Mouse (Mus musculus) intestine, embryonic 15.5 days (tissue): Measurements from ENCODE around the gene Sumo2. TPM values are rescaled to one million over a fixed set of nuclear protein-coding genes. Genes with fewer than 3 reads are reported as not detected.
"Not testable (repeated sequence)": the region's sequence is repeated elsewhere in the genome, so short reads cannot be mapped to it uniquely, and the experiment has no call there.

Experiments used
- ATAC-seq: fragments of 200-750 bp; cut with Nextera tagmentation; 2 replicates; pipeline ENCODE4 v1.8.0; 2017; ENCODE audit warnings: moderate TSS enrichment, moderate library complexity
- H3K27ac ChIP-seq: fragments of 300-500 bp; sonication (generic); 2 replicates; pipeline ENCODE4 v1.5.1; 2015; ENCODE audit warnings: mild to moderate bottlenecking, inconsistent platforms
- H3K27me3 ChIP-seq: fragments of 300-500 bp; sonication (generic); replicated peaks from 2 replicates; pipeline ENCODE4 v1.6.1; 2015; ENCODE audit warnings: inconsistent platforms
- H3K36me3 ChIP-seq: fragments of 300-500 bp; sonication (generic); 2 replicates; pipeline ENCODE4 v1.6.1; 2015; ENCODE audit warnings: inconsistent platforms
- H3K4me1 ChIP-seq: fragments of 300-500 bp; sonication (generic); replicated peaks from 2 replicates; pipeline ENCODE4 v1.6.1; 2015; ENCODE audit warnings: inconsistent platforms
- H3K4me2 ChIP-seq: fragments of 300-500 bp; sonication (generic); replicated peaks from 2 replicates; pipeline ENCODE4 v1.6.1; 2015; ENCODE audit warnings: mild to moderate bottlenecking, inconsistent platforms
- H3K4me3 ChIP-seq: fragments of 300-500 bp; sonication (generic); replicated peaks from 2 replicates; pipeline ENCODE4 v1.5.1; 2015; ENCODE audit warnings: inconsistent platforms
- H3K9ac ChIP-seq: fragments of 300-500 bp; sonication (generic); 2 replicates; pipeline ENCODE4 v1.6.1; 2015; ENCODE audit warnings: inconsistent platforms
- H3K9me3 ChIP-seq: fragments of 300-500 bp; sonication (generic); 2 replicates; pipeline ENCODE4 v1.6.1; 2016; ENCODE audit warnings: inconsistent platforms
- WGBS: fragments of 180-500 bp; shearing (Covaris S2); methylation state at CpG from one replicate; pipeline ENCODE4 v1.1.7; 2015; 5-methylcytosine and 5-hydroxymethylcytosine counted together
- polyA plus RNA-seq: library from polyadenylated mRNA; unstranded; fragments of >200 nt; fragmentation: Nextera tagmentation; extraction: Ambion mirVana; gene quantifications from 2 replicates; pipeline ENCODE4 v1.2.1, GENCODE M21; 2015

The Sumo2 gene
- polyA plus RNA-seq, 1 experiment from 2014 or later = 860 TPM

DNA sequence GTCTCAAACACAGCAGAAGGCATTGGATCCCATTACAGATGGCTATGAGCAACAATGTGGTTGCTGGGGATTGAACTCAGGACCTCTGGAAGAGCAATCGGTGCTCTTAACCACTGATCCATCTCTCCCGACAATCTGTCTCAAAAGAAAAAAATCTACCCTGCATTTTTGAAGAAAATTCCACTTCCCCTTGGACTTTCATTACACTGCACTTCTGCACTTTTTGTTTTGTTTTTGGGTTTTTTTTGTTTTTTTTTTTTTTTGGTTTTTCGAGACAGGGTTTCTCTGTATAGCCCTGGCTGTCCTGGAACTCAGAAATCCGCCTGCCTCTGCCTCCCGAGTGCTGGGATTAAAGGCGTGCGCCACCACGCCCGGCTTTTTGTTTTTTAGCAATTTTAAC lies 39.5 kb downstream of the Sumo2 start:
- H3K4me3 ChIP-seq, H3K9ac ChIP-seq, H3K4me2 ChIP-seq, H3K9me3 ChIP-seq, ATAC-seq, H3K27me3 ChIP-seq, H3K4me1 ChIP-seq, H3K27ac ChIP-seq: not testable (repeated sequence)
- 89% methylated on average over 9 of the region's 9 CpGs for WGBS
- H3K36me3 ChIP-seq = peaks cover 15% of the 10 kb centered on the region

DNA sequence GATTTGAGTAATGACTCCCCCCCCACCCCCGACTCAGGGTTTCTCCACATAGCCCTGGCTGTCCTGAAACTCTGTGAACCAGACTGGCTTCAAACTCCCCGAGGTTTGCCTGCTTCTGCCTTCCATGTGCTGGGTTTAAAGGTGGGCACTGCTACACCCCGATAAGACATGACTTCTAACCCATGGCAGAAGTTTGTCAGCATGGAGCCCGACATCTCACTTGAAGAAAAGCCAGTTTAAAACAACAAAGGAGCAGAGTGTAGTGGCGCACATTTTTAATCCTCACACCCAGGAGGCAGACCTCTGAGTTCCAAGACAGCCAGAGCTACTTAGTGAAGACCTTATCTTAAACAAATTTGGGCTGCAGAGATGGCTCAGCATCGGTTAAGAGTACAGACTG lies 43.7 kb downstream of the Sumo2 start:
- H3K4me1 ChIP-seq = peaks cover 14% of the 10 kb centered on the region
- no peak overlapping the region; the same call in 1 of the 2 replicates for H3K27ac ChIP-seq
- WGBS = 38% methylated on average over 6 of the region's 6 CpGs
- ATAC-seq = no peak
- H3K36me3 ChIP-seq = peaks cover 3% of the 10 kb centered on the region; the same call in 1 of the 2 replicates
- H3K9me3 ChIP-seq = no peaks in the 10 kb centered on the region
- no peaks in the 10 kb centered on the region for H3K27me3 ChIP-seq
- peak overlapping the region; percentile 72 for H3K4me3 ChIP-seq
- peak overlapping the region; percentile 88 for H3K4me2 ChIP-seq
- H3K9ac ChIP-seq = peak overlapping the region; percentile 76

DNA sequence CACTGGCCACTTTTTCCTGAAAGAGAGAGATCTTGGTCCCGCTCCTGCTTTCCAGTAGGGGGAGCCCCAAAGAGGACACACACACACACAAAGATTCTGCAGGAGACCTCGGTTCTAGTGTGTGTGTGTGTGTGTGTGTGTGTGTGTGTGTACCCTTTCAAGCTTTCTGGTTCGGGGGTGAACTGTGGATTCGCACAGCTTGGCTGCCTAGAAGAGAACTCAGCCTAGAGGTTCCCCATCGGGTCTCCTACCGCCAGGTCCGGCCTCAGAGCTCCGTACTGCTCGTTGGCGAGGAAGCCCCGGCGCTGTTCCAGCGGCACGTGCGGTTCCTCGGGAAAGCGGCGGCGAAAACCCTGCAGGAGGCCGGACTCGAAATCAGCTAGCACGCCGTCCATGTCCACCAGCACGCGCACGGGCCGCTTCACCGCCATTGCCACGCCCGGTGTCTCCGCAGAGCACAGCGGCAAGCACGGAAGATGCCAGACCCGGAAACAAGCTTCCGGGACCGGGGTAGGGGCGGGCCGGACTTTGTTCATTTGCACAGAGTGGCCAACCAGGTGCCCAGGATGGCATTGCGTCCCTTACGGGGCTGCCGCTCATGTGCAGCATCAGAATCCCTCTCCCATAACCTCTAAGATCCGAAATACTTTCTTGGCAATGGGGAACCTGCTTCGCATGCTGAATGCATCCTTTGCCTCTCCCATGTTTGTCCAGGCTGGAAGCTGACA lies 44.6 kb downstream of the Sumo2 start, which contains the start of gene Nt5c:
Gene Nt5c (minus strand): TSS at position 507 of the 728 bp plus-strand sequence.
- no peaks in the 10 kb centered on the region for H3K9me3 ChIP-seq
- peak within 1 kb of the TSS; percentile 72 for H3K4me3 ChIP-seq
- H3K4me2 ChIP-seq = peak within 1 kb of the TSS; percentile 88
- peaks cover 14% of the 10 kb centered on the region for H3K4me1 ChIP-seq
- peak; percentile 94 for ATAC-seq
- H3K9ac ChIP-seq = peak within 1 kb of the TSS; percentile 76
- H3K27me3 ChIP-seq = no peaks in the 10 kb centered on the region
- peak within 1 kb of the TSS; percentile 87 for H3K27ac ChIP-seq
- under 1% methylated on average over 43 of the region's 43 CpGs for WGBS
- H3K36me3 ChIP-seq = no peaks in the 10 kb centered on the region

DNA sequence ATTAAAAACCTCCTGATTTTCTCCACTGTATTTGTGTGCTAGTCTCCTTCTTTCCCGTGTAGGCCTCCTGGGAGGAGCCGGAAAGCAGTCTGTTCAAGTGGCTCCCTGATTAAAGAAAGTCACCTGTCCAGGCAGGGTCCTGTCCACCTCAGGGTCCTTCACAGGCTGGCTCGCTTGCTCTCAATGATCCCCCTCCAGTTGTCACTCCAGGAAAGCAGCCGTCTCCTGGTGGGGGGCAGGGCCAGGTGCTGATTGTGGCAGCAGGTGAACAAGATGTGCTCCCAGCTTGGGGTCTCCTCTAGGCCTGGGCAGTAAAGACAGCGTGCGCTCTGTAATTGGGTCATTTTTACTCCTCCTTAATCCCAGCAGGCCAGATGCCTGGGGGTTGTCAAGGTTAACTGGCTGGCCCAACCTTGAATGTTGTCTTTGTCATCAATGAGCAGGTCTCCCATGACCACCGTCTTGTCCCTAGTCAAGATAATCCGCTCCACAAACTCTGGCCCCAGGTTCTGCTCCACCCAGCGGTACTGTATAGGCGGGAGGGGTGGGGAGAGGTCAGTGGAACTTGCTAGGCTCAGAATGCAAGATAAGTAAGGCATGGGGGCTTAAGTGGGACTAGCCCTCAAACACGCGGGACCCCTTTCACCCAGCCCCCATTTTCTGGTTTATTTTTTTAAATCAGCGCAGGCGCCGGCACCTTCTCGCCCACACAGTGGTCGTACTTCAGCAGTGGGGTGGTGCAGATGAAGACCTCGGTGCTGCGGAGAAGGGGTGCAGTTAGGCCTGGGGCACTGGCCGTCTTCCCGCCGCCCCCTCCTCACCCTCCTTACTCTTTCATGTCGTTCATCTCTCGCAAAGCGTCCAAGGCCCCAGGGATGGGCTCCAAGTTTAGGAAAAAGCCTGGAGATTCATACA lies 45.4 kb downstream of the Sumo2 start:
- Histone ChIP-seq H3K4me1 (peaks cover 14% of the 10 kb centered on the region), H3K4me2 (peak overlapping the region; percentile 88), H3K9ac (peak overlapping the region; percentile 76), H3K27me3 (no peaks in the 10 kb centered on the region), H3K36me3 (no peaks in the 10 kb centered on the region), H3K9me3 (no peaks in the 10 kb centered on the region), H3K4me3 (peak overlapping the region; percentile 72), H3K27ac (peak overlapping the region; percentile 87; the same call in 1 of the 2 replicates)
- ATAC-seq = peak; percentile 31
- WGBS = 21% methylated on average over 25 of the region's 25 CpGs

DNA sequence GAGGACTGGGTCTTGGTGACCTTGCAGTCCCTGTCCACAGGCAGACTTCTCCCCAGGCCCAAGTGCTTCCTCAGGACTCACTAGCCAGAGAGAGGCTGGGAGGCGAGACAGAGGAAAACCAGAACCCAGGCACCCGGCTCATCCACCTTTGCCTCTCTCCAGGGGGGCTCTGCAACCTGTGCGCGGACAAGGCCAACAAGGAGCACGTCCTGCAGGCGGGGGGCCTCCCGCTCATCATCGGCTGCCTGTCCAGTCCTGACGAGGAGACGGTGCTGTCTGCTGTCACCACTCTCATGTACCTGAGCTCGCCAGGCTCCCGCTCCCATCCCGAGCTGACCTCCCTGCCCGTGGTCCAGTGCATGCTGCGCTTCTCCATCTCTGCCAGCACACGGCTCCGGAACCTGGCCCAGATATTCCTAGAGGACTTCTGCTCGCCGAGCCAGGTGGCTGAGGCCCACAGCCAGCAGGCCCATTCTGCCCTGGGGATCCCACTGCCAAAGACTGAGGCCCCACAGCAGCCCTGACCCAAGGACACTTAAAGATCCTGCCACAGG lies 47.4 kb downstream of the Sumo2 start:
- no peaks in the 10 kb centered on the region for H3K9me3 ChIP-seq
- peaks cover 14% of the 10 kb centered on the region for H3K4me1 ChIP-seq
- H3K9ac ChIP-seq = no peak overlapping the region
- no peaks in the 10 kb centered on the region for H3K36me3 ChIP-seq
- H3K4me3 ChIP-seq = no peak overlapping the region
- no peak for ATAC-seq
- 86% methylated on average over 19 of the region's 19 CpGs for WGBS
- H3K27me3 ChIP-seq = no peaks in the 10 kb centered on the region
- no peak overlapping the region for H3K4me2 ChIP-seq
- H3K27ac ChIP-seq = no peak overlapping the region

DNA sequence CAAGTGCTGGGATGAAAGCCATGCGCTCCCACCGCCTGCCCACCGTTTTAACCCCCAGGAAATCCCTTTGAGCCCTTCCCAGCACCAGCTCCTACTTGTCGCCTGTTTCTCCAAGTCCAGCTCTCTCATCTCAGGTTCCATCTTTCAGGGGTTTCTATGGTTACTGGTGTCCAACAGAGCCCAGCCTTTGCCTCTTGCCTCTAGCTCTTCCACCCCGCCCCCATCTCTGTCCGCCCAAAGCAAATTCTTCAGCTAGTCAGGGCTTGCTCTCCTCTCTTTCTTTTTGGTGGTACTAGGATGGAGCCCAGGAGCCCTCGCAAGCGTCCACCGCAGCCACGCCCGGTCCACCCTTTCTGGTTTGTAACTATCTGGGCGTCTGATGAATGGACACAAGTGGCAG lies 50.9 kb downstream of the Sumo2 start:
- no peak for ATAC-seq

DNA sequence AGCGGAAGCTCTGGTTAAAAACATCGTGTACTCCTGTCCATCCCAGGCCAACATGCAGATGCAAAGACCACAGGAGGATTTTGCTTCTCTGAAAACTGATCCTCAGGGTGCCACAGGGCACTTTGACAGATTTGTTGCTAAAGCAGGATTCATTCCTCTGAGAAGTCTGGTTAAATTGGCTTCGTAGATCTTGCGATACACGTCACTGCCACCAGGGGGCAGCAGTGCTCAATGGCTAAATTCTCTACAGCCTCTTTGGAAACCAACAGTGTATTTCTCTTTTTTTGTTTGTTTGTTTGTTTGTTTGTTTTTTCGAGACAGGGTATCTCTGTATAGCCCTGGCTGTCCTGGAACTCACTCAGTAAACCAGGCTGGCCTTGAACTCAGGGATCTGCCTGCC lies 52.4 kb downstream of the Sumo2 start:
- Histone ChIP-seq H3K9ac (no peak overlapping the region), H3K4me1 (no peaks in the 10 kb centered on the region), H3K4me3 (no peak overlapping the region), H3K4me2 (no peak overlapping the region), H3K27ac (no peak overlapping the region), H3K9me3 (no peaks in the 10 kb centered on the region), H3K27me3 (no peaks in the 10 kb centered on the region), H3K36me3 (no peaks in the 10 kb centered on the region)
- ATAC-seq = no peak
- WGBS = 18% methylated on average over 6 of the region's 6 CpGs

More for the DNA sequence above, 50.9 kb downstream of the Sumo2 start:
- Histone ChIP-seq H3K36me3 (no peaks in the 10 kb centered on the region), H3K9ac (no peak overlapping the region), H3K27me3 (no peaks in the 10 kb centered on the region), H3K27ac (no peak overlapping the region), H3K4me1 (no peaks in the 10 kb centered on the region), H3K4me2 (no peak overlapping the region), H3K9me3 (no peaks in the 10 kb centered on the region), H3K4me3 (no peak overlapping the region)
- 70% methylated on average over 12 of the region's 12 CpGs for WGBS

DNA sequence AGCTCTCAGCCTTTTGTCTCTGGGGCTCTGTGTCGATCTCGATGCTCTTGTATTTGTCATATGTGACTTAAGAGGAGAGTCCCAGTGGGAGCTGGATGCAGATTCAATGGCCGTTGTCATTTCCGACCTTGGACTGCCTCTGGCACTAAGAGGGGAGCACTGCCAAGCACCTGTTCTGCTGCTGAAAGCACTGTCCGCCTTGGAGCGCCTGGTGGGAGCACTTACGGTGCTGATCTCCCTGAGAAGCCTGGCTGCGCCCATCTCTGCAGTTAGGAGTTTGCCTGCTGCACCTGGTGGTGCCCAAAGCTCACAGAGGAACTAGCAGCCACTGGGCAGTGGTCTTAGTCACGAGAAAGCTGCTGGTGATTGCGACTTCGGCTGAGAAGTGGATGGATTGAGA lies 52.8 kb downstream of the Sumo2 start:
- no peaks in the 10 kb centered on the region for H3K36me3 ChIP-seq
- WGBS = 74% methylated on average over 11 of the region's 11 CpGs
- no peaks in the 10 kb centered on the region for H3K27me3 ChIP-seq
- ATAC-seq = no peak
- H3K9me3 ChIP-seq = no peaks in the 10 kb centered on the region
- no peak overlapping the region for H3K9ac ChIP-seq
- H3K4me3 ChIP-seq = no peak overlapping the region
- no peaks in the 10 kb centered on the region for H3K4me1 ChIP-seq
- H3K4me2 ChIP-seq = no peak overlapping the region
- no peak overlapping the region for H3K27ac ChIP-seq

DNA sequence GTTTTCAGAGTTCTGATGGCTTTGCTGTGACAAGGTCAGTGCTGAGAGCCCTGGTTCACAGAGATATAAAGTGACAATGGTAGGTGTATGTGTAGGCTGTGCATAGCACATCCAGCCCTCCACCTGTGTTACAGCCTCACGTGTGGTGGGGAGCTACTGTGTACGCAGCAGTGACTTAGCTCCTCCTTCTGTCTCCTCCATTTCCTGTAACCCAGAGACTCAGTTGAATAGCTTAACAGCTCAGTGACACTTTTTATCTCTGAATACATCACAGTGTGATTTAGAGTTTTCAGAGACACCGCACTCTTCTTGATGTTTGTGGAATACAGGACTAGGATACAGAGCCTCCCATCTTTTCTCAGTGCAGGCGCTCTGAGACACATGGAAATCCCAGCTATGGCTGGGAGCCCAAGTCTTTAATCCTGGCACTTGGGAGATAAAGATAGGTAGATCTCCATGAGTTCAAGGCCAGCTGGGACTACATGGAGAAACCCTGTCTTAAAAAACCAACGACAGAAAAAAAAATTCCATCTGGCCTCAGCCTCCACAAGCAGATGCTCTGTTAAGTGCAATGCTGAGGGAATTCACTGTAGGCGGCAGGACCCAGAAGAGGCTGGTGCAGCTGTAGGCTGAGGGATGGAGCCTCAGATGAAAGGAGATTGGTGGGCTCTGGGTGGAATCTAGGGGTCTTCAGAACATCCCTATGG lies 54.4 kb downstream of the Sumo2 start:
- no peak for ATAC-seq

DNA sequence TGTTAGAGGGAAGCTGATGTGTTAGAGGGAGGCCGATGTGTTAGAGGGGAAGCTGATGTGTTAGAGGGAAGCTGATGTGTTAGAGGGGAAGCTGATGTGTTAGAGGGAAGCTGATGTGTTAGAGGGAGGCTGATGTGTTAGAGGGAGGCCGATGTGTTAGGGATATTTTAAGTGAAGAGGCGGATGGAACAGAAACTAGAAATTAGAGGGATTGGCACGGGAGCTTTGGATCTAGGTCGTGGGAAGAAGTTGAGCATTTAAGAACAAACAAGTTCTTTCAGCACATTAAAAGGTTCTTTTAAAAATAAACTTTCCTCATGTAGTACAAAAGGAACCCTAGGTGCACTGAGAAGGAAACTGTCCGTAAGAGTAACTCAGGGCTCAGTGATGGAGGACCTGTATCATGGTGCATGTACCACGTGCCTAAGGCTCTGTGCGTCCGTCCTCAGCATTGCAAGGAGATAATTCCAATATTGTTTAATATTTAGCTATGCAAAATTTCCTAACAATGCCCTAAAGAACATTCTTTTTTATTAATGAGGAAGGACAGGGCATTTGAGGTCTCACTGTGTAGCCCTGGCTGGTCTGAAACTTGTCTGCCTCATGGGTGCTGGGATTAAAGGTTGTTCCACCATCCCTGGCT lies 57.7 kb downstream of the Sumo2 start:
- Histone ChIP-seq H3K9ac (no peak overlapping the region), H3K27ac (no peak overlapping the region), H3K27me3 (no peaks in the 10 kb centered on the region), H3K36me3 (no peaks in the 10 kb centered on the region), H3K4me3 (no peak overlapping the region), H3K4me2 (no peak overlapping the region), H3K4me1 (peaks cover 21% of the 10 kb centered on the region), H3K9me3 (no peaks in the 10 kb centered on the region)
- 87% methylated on average over 9 of the region's 9 CpGs for WGBS
- ATAC-seq = no peak

More for the DNA sequence above, 54.4 kb downstream of the Sumo2 start:
- Histone ChIP-seq H3K36me3 (no peaks in the 10 kb centered on the region), H3K4me2 (no peak overlapping the region), H3K27ac (no peak overlapping the region), H3K9ac (no peak overlapping the region), H3K4me3 (no peak overlapping the region), H3K27me3 (no peaks in the 10 kb centered on the region), H3K4me1 (peaks cover 4% of the 10 kb centered on the region; the same call in 1 of the 2 replicates), H3K9me3 (no peaks in the 10 kb centered on the region)
- whole genome bisulfite sequencing = 72% methylated on average over 6 of the region's 6 CpGs

DNA sequence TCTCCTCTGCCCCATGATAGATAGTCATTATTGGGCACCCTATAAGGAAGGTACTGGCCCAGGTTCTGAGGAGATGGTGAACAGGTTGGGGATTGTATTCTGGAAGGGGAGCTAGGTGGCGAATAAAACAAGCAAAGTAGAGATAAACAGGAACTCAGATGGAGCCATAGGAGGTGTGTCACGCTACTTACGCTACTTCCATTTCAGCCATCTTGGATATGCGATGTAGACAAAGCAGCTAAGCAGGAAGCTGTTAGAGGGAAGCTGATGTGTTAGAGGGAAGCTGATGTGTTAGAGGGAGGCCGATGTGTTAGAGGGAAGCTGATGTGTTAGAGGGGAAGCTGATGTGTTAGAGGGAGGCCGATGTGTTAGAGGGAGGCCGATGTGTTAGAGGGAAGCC lies 58.7 kb downstream of the Sumo2 start:
- peaks cover 23% of the 10 kb centered on the region for H3K4me1 ChIP-seq
- H3K9ac ChIP-seq, H3K27ac ChIP-seq, H3K4me2 ChIP-seq, H3K9me3 ChIP-seq, H3K36me3 ChIP-seq, H3K4me3 ChIP-seq, H3K27me3 ChIP-seq, ATAC-seq: not testable (repeated sequence)
- 75% methylated on average over 7 of the region's 7 CpGs for WGBS
